Mouse (Mus musculus): Measurements from ENCODE around the gene Pla2g2e.
"Not testable (repeated sequence)": the region's sequence is repeated elsewhere in the genome, so short reads cannot be mapped to it uniquely, and the experiment has no call there.

Gene Pla2g2e

GRCm38 (mm10) chr4:138877731-138878130 lies at the start of gene Pla2g2e:
TSS of gene Pla2g2e (plus strand) at chr4:138877942.
- CTCF ChIA-PET, result interaction anchor here (0.6 kb wide), 1 partner anchor 1867 kb away, joined by 12 read pairs; no protein-coding TSS in a partner anchor

DNA sequence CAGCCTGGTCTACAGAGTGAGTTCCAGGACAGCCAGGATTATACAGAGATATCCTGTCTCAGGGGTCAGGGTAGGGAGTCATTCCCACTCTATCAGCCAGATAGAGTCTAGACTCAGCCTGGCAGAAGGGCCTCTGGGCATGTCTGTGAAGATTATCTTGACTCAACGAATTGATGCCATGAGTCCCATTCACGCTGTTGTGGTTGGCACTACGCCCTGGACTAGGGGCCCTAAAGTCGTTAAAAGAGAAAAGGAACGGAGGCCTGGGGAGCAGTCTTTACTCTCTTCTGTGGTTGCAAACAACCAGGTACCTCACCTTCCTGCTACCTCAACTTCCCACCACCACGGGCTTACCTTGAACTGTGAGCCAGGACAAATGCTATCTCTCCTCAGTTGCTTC lies 37.9 kb upstream of the Pla2g2e start:
- CTCF ChIA-PET, result no interaction called here

DNA sequence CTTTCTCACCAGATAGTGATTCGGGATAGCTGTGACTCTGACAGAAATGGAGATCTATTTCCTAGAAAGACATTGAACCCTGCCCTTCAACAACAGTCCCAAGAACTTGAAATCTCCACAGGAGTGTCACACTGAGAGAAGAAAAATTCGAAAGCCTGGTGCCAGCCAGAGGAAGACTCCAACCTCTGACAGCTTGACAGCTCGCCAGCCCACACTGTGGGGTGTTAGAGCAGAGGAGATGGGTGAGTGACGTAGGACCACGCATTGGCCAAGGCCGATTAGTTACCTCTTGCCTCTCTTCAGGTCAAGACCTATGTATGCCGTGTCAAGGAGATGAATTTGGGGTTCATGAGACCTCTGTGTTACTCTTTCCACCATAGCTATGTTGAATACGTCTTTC lies 37.0 kb upstream of the Pla2g2e start:
- CTCF ChIA-PET, result no interaction called here

- CTCF ChIA-PET, result no interaction called here
Measured at GRCm38 (mm10) chr4:138841386-138841785, 36.4 kb upstream of the Pla2g2e start.

- CTCF ChIA-PET, result no interaction called here
Measured at GRCm38 (mm10) chr4:138851463-138851862, 26.3 kb upstream of the Pla2g2e start.

DNA sequence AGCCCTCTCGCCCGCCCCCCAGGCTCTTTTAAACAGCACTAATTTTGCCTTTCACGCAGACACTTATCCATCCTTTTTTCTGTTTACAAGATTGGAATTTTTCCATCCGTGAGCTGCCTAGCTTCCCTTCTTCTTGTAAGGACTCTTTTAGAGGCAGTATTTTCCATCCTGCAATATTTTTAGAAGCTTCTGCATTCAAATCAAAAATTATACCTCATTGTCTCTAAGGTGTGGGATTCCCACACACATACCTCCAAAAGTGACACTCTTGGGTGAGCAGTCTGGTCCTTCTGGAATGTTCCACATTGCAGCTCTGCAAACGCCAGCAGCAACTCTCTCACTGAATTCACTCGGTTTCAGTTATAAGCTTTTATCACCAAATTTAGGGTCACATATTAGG lies 24.8 kb upstream of the Pla2g2e start:
- CTCF ChIA-PET, result no interaction called here

DNA sequence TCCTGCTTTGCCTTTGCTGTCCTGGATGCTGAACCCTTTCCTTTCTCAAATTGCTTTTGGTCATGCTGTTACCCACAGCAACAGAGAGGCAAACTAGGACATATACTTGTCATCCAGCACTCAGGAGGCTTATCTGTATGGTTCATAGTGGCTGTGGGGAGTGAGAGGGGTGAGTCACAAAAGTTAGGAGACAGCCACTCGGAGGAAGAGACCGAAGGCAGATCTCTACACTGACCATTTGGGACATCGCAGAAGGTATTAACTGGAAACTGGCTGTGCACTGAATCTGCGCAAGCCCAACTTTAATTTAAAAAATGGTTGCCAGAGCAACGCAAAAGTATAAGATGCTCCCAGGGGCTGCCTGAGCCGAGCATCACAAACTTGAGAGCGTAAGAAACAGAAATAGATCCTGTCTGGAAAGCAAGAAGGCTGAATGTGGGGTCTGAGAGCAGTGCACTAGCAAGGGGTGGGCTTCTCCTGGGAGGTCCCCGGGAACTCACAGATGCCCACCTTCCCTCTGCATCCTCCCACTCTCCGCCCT lies 22.6 kb upstream of the Pla2g2e start:
- CTCF ChIA-PET, result no interaction called here

DNA sequence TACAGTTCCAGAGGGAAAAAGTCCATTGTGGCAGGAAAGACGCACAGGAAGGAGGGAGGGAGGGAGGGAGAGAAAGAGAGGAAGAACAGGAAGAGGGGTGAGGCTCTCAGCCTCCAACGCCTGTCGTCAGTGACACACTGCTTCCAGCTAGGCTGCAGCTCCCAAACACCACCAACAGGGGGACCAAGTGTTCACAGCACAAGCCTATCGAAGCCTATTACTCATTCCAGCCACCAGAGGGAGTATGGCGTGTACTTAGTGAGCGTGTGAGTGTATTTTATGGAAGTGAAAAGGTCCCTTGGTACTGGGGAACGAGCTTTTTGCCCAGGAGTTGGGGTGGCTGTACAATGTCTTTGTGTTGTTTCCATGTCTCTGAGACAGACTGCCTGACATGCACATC lies 21.3 kb upstream of the Pla2g2e start:
- CTCF ChIA-PET, result no interaction called here

DNA sequence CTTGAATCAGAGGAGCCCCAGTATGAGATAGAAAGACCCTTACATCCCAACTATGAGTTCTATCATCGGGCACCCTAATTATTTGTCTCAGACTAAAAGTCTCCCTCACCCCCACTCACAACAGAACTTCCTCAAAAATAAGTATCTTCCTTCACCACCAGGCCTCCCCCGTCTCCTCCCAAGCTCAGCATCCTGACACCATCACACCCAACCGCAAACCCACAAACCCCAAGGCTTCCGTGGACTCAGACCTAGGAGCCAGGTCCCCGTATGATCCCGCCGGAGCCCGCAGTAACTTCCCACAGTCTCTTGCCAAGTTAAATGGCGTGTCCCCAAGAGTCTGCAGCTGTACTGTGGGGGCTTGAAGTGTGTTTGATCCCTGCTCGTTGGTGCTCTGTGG lies 20.2 kb upstream of the Pla2g2e start:
- CTCF ChIA-PET, result no interaction called here

- CTCF ChIA-PET, result interaction anchor here (0.7 kb wide), 1 partner anchor 88 kb away, joined by 3 read pairs; no protein-coding TSS in a partner anchor
Measured at GRCm38 (mm10) chr4:138858446-138858845, 19.3 kb upstream of the Pla2g2e start.

GRCm38 (mm10) chr4:138859245-138859644 lies 18.5 kb upstream of the Pla2g2e start:
- CTCF ChIA-PET, result no interaction called here

DNA sequence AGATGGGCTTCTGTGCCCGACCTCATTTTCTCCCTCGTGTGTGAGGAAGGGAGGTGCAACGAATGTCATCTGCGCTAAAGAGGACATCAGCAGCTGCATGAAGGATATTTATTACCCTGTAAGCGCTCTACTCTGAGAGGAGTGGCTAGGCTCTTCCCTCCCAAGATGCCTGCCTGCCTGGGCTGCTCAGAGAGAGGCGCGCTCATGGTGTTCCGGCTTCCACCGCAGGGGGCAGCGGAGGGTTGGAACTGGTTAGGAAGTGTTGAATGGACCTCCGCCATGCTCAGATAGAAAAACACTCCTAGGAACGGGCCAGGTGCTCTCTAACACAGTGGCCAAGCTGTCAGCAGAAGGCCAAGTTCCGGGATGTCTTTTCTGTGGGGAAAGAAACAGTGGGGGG lies 18.0 kb upstream of the Pla2g2e start:
- CTCF ChIA-PET, result no interaction called here

DNA sequence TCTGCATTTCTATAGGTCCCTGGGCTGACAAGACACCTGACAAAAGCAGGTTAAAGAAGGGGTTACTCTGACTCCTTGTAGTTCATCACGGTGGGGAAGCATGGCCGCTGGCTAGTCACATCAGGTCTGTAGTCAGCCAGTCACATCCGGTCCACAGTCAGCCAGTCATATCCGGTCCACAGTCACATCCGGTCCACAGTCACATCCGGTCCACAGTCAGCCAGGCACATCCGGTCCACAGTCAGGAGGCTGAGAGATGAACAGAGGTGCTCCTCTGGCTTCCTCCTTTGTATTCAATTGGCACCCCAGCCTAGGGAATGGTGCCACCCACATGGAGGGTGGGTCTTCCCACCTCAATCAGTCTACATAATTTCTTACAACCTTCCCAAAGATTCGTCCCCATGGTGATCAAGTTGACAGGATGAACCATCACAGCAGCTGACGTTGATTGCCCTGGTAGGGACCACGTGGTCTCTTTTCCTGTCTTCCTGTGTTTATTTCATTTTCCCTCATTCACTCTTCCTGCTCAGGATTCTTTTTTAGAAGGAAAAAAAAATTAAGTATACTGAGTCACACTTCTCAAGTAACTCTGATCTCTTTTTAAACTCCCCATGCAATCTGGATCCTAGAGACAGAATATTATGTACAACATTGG lies 14.3 kb upstream of the Pla2g2e start, which contains the start of gene Pla2g5:
Gene Pla2g5 (minus strand): TSS at position 139 of the 655 bp plus-strand sequence.
- CTCF ChIA-PET, result no interaction called here

GRCm38 (mm10) chr4:138865092-138865491 lies 12.7 kb upstream of the Pla2g2e start:
- CTCF ChIA-PET, result interaction anchor here (0.6 kb wide), 1 partner anchor 908 kb away, joined by 9 read pairs; no protein-coding TSS in a partner anchor

GRCm38 (mm10) chr4:138865991-138866390 lies 11.8 kb upstream of the Pla2g2e start:
- CTCF ChIA-PET, result interaction anchor here (0.6 to 0.7 kb wide), 2 partner anchors 31 to 98 kb away, joined by 3 to 5 read pairs; no protein-coding TSS in a partner anchor

DNA sequence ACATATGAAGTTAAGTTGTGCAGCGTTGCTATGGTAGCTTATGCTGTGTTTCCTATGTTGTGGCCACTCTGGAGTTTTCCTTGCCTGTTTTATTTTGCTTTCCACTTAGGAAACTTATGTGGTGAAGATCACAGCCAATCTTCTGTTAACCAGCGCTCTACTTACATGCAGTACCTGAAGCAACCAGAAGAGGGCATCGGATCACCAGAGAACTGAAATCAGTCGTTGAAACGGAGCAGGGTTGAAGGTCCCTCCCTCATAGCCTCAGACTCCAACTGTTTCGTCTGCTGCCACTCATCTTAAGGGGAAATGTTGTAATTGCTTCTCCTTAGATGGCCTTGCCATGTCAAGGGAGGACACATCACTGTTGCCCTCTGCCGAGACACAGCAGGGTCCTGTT lies 11.3 kb upstream of the Pla2g2e start:
- CTCF ChIA-PET, result interaction anchor here (0.6 to 0.7 kb wide), 2 partner anchors 31 to 97 kb away, joined by 3 to 5 read pairs; no protein-coding TSS in a partner anchor

GRCm38 (mm10) chr4:138868666-138869065 lies 9.1 kb upstream of the Pla2g2e start:
- CTCF ChIA-PET, result interaction anchor here (1.0 kb wide), 1 partner anchor 14 kb away, joined by 3 read pairs; no protein-coding TSS in a partner anchor

DNA sequence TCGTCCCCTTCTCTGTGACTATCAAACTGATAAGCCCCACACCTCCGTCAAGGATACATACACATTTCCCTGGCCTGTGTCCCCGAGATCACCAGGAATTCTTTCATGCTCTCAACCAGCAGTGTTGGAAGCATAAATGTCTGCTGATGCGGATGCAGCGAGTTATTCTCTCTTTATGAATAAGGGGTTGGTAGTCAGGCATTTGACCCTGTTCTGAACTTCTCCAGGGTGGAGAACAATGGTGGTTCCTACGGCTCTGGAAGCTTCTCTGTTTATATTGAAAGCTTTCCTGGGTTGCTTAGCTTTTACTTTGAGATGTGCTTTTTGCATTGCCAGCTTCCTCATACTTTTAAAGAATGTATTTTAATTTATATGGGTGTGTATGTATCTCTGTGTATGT lies 3.9 kb upstream of the Pla2g2e start, which contains the start of gene Gm13030:
Gene Gm13030 (minus strand): TSS at position 101 of the 400 bp plus-strand sequence.
- CTCF ChIA-PET, result no interaction called here

DNA sequence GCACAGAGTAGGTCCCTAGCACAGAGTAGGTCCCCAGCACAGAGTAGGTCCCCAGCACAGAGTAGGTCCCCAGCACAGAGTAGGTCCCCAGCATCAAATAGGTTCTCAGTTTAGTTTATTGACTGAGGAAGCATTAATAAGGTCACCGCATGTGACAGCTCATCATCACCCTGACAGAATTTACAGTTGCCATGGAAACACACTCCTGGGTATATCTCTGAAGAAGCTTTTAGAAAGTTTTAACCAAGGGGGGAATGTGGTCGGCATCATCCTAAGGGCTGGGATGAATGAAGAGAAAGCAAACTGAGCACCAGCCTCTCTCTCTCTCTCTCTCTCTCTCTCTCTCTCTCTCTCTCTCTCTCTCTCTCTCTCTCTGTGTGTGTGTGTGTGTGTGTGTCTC lies 2.5 kb upstream of the Pla2g2e start:
- CTCF ChIA-PET, result not testable (repeated sequence)

- CTCF ChIA-PET, result no interaction called here
Measured at GRCm38 (mm10) chr4:138875986-138876385, 1.8 kb upstream of the Pla2g2e start.

GRCm38 (mm10) chr4:138878783-138879182 lies 1.0 kb downstream of the Pla2g2e start:
- CTCF ChIA-PET, result no interaction called here

DNA sequence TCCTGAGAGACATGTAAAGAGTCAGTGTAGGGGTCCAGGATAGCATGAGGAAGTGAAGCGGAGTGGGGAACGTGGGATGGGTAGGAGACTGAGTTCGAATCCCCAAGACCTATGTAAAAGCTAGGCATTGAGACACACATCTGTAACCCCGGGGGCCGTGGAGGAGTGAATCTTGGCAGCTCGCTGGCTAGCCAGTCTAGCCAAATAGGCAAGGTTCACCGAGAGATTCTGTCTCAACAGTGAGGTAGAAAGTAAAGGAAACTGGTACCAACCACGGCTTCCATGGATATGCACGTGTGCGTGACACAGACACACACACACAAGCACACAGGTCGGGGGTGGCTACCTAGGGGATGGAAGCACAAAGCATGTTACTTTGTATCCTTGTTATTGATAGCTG lies 2.1 kb downstream of the Pla2g2e start:
- CTCF ChIA-PET, result no interaction called here

GRCm38 (mm10) chr4:138880811-138881584 lies 3.3 kb downstream of the Pla2g2e start:
- CTCF ChIA-PET, result no interaction called here

Data from spleen, embryonic (tissue).